15 mouse cellular contexts compared by ENCODE assay signal in genomic region chr12:54676709-54677108, GRCm38 (mm10).
"Had no signal": no experiment of that assay in that cellular context is flagged by ENCODE, and none has a peak within 500 bp of the region (broad histone marks: within the 10 kb centered on the region; RNA-seq: fewer than 3 reads in every experiment).

No protein-coding gene starts in this region.

- H3K9me3 ChIP-seq: neural tube, embryonic 12.5 days; neural tube, embryonic 13.5 days; neural tube, embryonic 15.5 days had no signal

- H3K27ac ChIP-seq: neural tube, embryonic 12.5 days; neural tube, embryonic 13.5 days; neural tube, embryonic 15.5 days had no signal

- H3K4me3 ChIP-seq: neural tube, embryonic 12.5 days; neural tube, embryonic 13.5 days; neural tube, embryonic 15.5 days had no signal

- H3K27me3 ChIP-seq: neural tube, embryonic 12.5 days; neural tube, embryonic 13.5 days; neural tube, embryonic 15.5 days had no signal

- DNase-seq: retina, postnatal 1 day; right cerebral cortex, adult 18-20 months; right cerebral cortex, postnatal 14 days; right cerebral cortex, postnatal 25 days; right cerebral cortex, postnatal 4 days; spleen, adult 18-20 months; thymus, adult 18-20 months; thymus, adult 2 months; thymus, postnatal 14 days; thymus, postnatal 25 days; thymus, postnatal 36 days; thymus, postnatal 4 days had no signal

- H3K9ac ChIP-seq: neural tube, embryonic 12.5 days; neural tube, embryonic 13.5 days; neural tube, embryonic 15.5 days had no signal

- H3K4me1 ChIP-seq: neural tube, embryonic 12.5 days; neural tube, embryonic 13.5 days; neural tube, embryonic 15.5 days had no signal

- H3K4me2 ChIP-seq: neural tube, embryonic 12.5 days; neural tube, embryonic 13.5 days; neural tube, embryonic 15.5 days had no signal
